Mouse (Mus musculus): ENCODE results near the gene Rtkn. TPM values are rescaled to one million over a fixed set of nuclear protein-coding genes. Genes with fewer than 3 reads are reported as not detected.

Gene Rtkn
- polyA plus RNA-seq, 1 experiment from 2014 or later, result 8.8 TPM

GRCm38 (mm10) chr6:83115682-83116372 lies 19.4 kb upstream of the Rtkn start:
- Histone ChIP-seq H3K9me3 (ENCODE audit: control insufficient read depth, low read length) (no peaks in the 10 kb centered on the region), H3K9ac (replicated peaks; ENCODE audit: low read length) (peak overlapping the region; percentile 82), H3K27ac (replicated peaks; ENCODE audit: low read depth, low read length) (peak overlapping the region; percentile 67), H3K4me1 (ENCODE audit: control insufficient read depth, insufficient read depth, low read length) (peaks cover 28% of the 10 kb centered on the region), H3K4me3 (replicated peaks; ENCODE audit: low read depth, low read length) (peak overlapping the region; percentile 83), H3K27me3 (ENCODE audit: control insufficient read depth, insufficient read depth, low read length) (no peaks in the 10 kb centered on the region), H3K36me3 (ENCODE audit: control insufficient read depth, insufficient read depth, low read length) (peaks cover 40% of the 10 kb centered on the region), H3K4me2 (ENCODE audit: low read length) (peak overlapping the region; percentile 76)
- ATAC-seq (ENCODE audit: low FRiP score, low TSS enrichment) (no peak; the same call in 1 of the 2 replicates), DNase-seq (no peak)
- 1% methylated on average over 48 of the region's 48 CpGs for WGBS

DNA sequence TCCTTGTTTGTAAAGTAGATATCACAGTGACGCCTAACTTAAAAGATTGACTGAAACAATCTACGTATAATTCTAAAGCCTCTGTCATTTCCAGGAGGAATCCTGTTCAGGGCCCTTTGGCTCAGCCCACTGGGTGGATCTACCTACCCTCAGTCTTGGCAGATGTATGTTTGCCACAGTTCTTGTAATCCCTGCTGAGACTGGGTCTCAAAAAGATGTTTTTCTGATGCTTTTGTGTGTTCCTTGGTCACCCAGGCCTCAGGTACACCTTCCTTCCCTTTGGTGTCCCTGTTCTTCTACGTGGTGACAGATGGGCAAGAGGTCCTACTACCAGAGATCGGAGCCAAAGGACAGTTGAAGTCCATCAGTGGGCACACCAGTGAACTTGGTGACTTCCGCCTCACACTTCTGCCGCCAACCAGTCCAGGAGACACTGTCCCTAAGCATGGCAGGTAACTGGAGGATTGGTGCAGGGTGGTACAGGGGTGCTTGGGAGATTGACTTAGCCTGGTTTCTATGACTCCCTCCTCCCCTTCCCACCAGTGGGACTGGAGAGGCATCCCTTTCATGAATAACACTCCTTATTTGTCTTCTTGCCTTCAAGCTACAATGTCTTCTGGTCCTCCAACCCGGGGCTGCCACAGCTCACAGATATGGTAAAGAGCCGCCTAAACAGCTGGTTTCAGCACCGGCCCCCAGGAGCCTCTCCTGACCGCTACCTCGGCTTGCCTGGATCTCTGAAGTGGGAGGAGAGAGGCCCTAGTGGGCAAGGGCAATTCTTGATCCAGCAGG lies 18.7 kb upstream of the Rtkn start:
- ATAC-seq (ENCODE audit: low FRiP score, low TSS enrichment), result no peak

GRCm38 (mm10) chr6:83117165-83117438 lies 18.2 kb upstream of the Rtkn start:
- no peak overlapping the region for H3K27ac ChIP-seq (replicated peaks; ENCODE audit: low read depth, low read length)
- WGBS, result 83% methylated on average over 4 of the region's 4 CpGs
- DNase-seq (no peak), ATAC-seq (ENCODE audit: low FRiP score, low TSS enrichment) (no peak)
- H3K4me3 ChIP-seq (replicated peaks; ENCODE audit: low read depth, low read length), result 0 out of 2 replicates have a peak overlapping the region, but pooled peaks have one; percentile 83
- no peak overlapping the region for H3K9ac ChIP-seq (replicated peaks; ENCODE audit: low read length)
- peaks cover 32% of the 10 kb centered on the region for H3K36me3 ChIP-seq (ENCODE audit: control insufficient read depth, insufficient read depth, low read length)
- H3K4me1 ChIP-seq (ENCODE audit: control insufficient read depth, insufficient read depth, low read length), result peaks cover 28% of the 10 kb centered on the region
- no peaks in the 10 kb centered on the region for H3K9me3 ChIP-seq (ENCODE audit: control insufficient read depth, low read length)
- peak overlapping the region; percentile 76 for H3K4me2 ChIP-seq (ENCODE audit: low read length)
- no peaks in the 10 kb centered on the region for H3K27me3 ChIP-seq (ENCODE audit: control insufficient read depth, insufficient read depth, low read length)

More for the DNA sequence above, 18.7 kb upstream of the Rtkn start:
- H3K27me3 ChIP-seq (ENCODE audit: control insufficient read depth, insufficient read depth, low read length), result no peaks in the 10 kb centered on the region
- peak overlapping the region; percentile 76 for H3K4me2 ChIP-seq (ENCODE audit: low read length)
- H3K4me1 ChIP-seq (ENCODE audit: control insufficient read depth, insufficient read depth, low read length), result peaks cover 28% of the 10 kb centered on the region
- H3K9ac ChIP-seq (replicated peaks; ENCODE audit: low read length), result peak overlapping the region; percentile 82
- H3K27ac ChIP-seq (replicated peaks; ENCODE audit: low read depth, low read length), result no peak overlapping the region
- DNase-seq, result no peak
- H3K36me3 ChIP-seq (ENCODE audit: control insufficient read depth, insufficient read depth, low read length), result peaks cover 33% of the 10 kb centered on the region
- WGBS, result 80% methylated on average over 11 of the region's 11 CpGs
- H3K9me3 ChIP-seq (ENCODE audit: control insufficient read depth, low read length), result no peaks in the 10 kb centered on the region
- H3K4me3 ChIP-seq (replicated peaks; ENCODE audit: low read depth, low read length), result peak overlapping the region; percentile 83

GRCm38 (mm10) chr6:83117616-83118015 lies 17.6 kb upstream of the Rtkn start:
- no peak overlapping the region for H3K9ac ChIP-seq (replicated peaks; ENCODE audit: low read length)
- peaks cover 33% of the 10 kb centered on the region for H3K4me1 ChIP-seq (ENCODE audit: control insufficient read depth, insufficient read depth, low read length)

DNA sequence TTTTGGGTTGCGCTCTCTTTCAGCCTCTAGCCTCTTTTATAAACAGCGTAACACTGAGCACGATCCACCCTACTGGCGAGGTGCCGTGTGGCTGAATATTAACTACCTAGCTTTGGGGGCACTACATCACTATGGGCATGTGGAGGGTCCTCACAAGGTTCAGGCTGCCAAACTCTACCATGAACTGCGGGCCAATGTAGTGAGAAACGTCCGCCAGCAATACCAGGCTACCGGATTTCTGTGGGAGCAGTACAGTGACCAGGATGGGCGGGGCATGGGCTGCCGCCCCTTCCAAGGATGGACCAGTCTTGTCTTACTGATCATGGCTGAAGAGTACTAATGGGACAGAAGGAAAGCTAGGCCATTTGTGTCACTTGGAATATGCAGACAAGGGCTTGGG lies 16.9 kb upstream of the Rtkn start:
- Histone ChIP-seq H3K4me1 (ENCODE audit: control insufficient read depth, insufficient read depth, low read length) (peaks cover 39% of the 10 kb centered on the region), H3K4me2 (ENCODE audit: low read length) (no peak overlapping the region), H3K36me3 (ENCODE audit: control insufficient read depth, insufficient read depth, low read length) (peaks cover 32% of the 10 kb centered on the region), H3K27me3 (ENCODE audit: control insufficient read depth, insufficient read depth, low read length) (no peaks in the 10 kb centered on the region), H3K9me3 (ENCODE audit: control insufficient read depth, low read length) (no peaks in the 10 kb centered on the region), H3K9ac (replicated peaks; ENCODE audit: low read length) (no peak overlapping the region), H3K4me3 (replicated peaks; ENCODE audit: low read depth, low read length) (no peak overlapping the region), H3K27ac (replicated peaks; ENCODE audit: low read depth, low read length) (no peak overlapping the region)
- ATAC-seq (ENCODE audit: low FRiP score, low TSS enrichment) (no peak), DNase-seq (no peak)
- WGBS, result 85% methylated on average over 11 of the region's 11 CpGs

More at GRCm38 (mm10) chr6:83117616-83118015, 17.6 kb upstream of the Rtkn start:
- H3K9me3 ChIP-seq (ENCODE audit: control insufficient read depth, low read length), result no peaks in the 10 kb centered on the region
- no peak overlapping the region; the same call in 1 of the 2 replicates for H3K4me2 ChIP-seq (ENCODE audit: low read length)
- 91% methylated on average over 13 of the region's 13 CpGs for WGBS
- ATAC-seq (ENCODE audit: low FRiP score, low TSS enrichment), result no peak
- H3K36me3 ChIP-seq (ENCODE audit: control insufficient read depth, insufficient read depth, low read length), result peaks cover 32% of the 10 kb centered on the region
- no peak for DNase-seq
- H3K27ac ChIP-seq (replicated peaks; ENCODE audit: low read depth, low read length), result no peak overlapping the region
- no peaks in the 10 kb centered on the region for H3K27me3 ChIP-seq (ENCODE audit: control insufficient read depth, insufficient read depth, low read length)
- H3K4me3 ChIP-seq (replicated peaks; ENCODE audit: low read depth, low read length), result 0 out of 2 replicates have a peak overlapping the region, but pooled peaks have one; percentile 1

DNA sequence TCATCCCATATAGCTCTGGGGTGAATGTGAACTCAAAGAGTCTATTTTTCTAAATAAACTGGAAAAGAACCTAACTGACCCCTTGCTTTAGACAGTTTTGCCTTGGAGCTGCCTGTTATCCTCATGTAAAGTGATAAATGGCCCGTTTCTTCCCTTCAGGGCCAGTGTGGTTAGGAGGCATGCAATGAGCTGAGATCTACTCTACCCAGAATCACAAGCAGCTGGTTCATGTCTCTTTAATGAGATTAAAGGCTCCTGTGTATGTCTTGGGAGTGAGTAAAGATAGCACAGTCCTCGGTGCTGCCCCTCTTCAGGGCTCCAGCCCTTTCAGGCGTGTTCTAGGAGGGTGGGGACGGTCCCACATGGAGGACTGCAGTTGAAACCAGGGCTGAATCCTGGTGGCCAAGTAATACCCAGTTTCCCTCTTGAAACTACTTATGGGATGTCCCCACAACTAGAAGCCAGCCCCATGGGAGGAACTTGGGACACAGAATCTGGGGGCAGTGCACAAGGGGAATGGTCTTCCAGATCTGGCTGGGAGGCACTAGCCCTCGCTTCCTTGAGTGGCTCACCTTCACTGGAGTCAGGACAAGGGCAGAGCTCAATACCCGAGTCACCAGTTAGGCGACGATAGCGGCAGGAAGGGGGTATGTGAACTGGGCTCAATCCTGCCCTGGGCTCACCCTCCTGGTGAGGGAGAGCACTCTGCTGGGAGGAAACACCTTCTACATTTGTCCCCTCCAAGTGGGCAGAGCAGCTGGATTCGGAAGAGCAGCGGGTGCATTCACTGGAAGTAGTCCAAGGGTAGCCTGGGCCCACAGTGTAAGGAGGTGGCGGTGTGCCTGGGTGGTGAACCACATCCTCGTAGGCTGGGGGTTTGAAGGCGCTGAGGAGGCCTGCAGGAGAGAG lies 16.2 kb upstream of the Rtkn start:
- no peak overlapping the region for H3K27ac ChIP-seq (replicated peaks; ENCODE audit: low read depth, low read length)
- H3K4me3 ChIP-seq (replicated peaks; ENCODE audit: low read depth, low read length), result peak overlapping the region; percentile 74; the same call in 1 of the 2 replicates
- peaks cover 41% of the 10 kb centered on the region for H3K4me1 ChIP-seq (ENCODE audit: control insufficient read depth, insufficient read depth, low read length)
- no peak for ATAC-seq (ENCODE audit: low FRiP score, low TSS enrichment)
- peak overlapping the region; percentile 97 for H3K4me2 ChIP-seq (ENCODE audit: low read length)
- H3K9ac ChIP-seq (replicated peaks; ENCODE audit: low read length), result 0 out of 2 replicates have a peak overlapping the region, but pooled peaks have one; percentile 87
- WGBS, result 83% methylated on average over 14 of the region's 14 CpGs
- H3K27me3 ChIP-seq (ENCODE audit: control insufficient read depth, insufficient read depth, low read length), result no peaks in the 10 kb centered on the region
- H3K9me3 ChIP-seq (ENCODE audit: control insufficient read depth, low read length), result no peaks in the 10 kb centered on the region
- H3K36me3 ChIP-seq (ENCODE audit: control insufficient read depth, insufficient read depth, low read length), result peaks cover 32% of the 10 kb centered on the region
- DNase-seq, result no peak

- no peak overlapping the region for H3K27ac ChIP-seq (replicated peaks; ENCODE audit: low read depth, low read length)
- peaks cover 42% of the 10 kb centered on the region for H3K4me1 ChIP-seq (ENCODE audit: control insufficient read depth, insufficient read depth, low read length)
- peak overlapping the region; percentile 97 for H3K4me2 ChIP-seq (ENCODE audit: low read length)
- H3K4me3 ChIP-seq (replicated peaks; ENCODE audit: low read depth, low read length), result peak overlapping the region; percentile 74
- H3K36me3 ChIP-seq (ENCODE audit: control insufficient read depth, insufficient read depth, low read length), result peaks cover 32% of the 10 kb centered on the region
- no peaks in the 10 kb centered on the region for H3K27me3 ChIP-seq (ENCODE audit: control insufficient read depth, insufficient read depth, low read length)
- peak overlapping the region; percentile 87 for H3K9ac ChIP-seq (replicated peaks; ENCODE audit: low read length)
- WGBS, result 40% methylated on average over 7 of the region's 7 CpGs
- H3K9me3 ChIP-seq (ENCODE audit: control insufficient read depth, low read length), result no peaks in the 10 kb centered on the region
- no peak for ATAC-seq (ENCODE audit: low FRiP score, low TSS enrichment)
- DNase-seq, result no peak
Measured at GRCm38 (mm10) chr6:83119734-83120051, 15.6 kb upstream of the Rtkn start.
